Mouse (Mus musculus) urinary bladder, postnatal 10 days (tissue): Measurements from ENCODE around the gene Ndst2.

Experiments
- DNase-seq: peaks from one replicate; pipeline ENCODE4 v3.0.0; 2022; ENCODE audit warnings: low spot score

The Ndst2 gene

GRCm38 (mm10) chr14:20733952-20734774 is at the start of gene Ndst2:
Gene Ndst2, minus strand, starts transcription at chr14:20734562.
- peak; percentile 58 for DNase-seq

GRCm38 (mm10) chr14:20783526-20783925 is 49.2 kb upstream of the Ndst2 start:
- no peak for DNase-seq

- no peak for DNase-seq
Observed at GRCm38 (mm10) chr14:20782860-20783259, 48.5 kb upstream of the Ndst2 start.

- no peak for DNase-seq
Observed at GRCm38 (mm10) chr14:20780217-20780616, 45.9 kb upstream of the Ndst2 start.

GRCm38 (mm10) chr14:20778496-20778895 is 44.1 kb upstream of the Ndst2 start:
- no peak for DNase-seq

- DNase-seq, result no peak
Observed at GRCm38 (mm10) chr14:20775661-20776060, 41.3 kb upstream of the Ndst2 start.

GRCm38 (mm10) chr14:20773410-20773809 is 39.0 kb upstream of the Ndst2 start:
- no peak for DNase-seq

- DNase-seq, result no peak
Observed at GRCm38 (mm10) chr14:20772808-20773207, 38.4 kb upstream of the Ndst2 start.

GRCm38 (mm10) chr14:20771941-20772340 is 37.6 kb upstream of the Ndst2 start:
- DNase-seq, result no peak

GRCm38 (mm10) chr14:20768581-20768980 is 34.2 kb upstream of the Ndst2 start:
- no peak for DNase-seq

- no peak for DNase-seq
Observed at GRCm38 (mm10) chr14:20767936-20768335, 33.6 kb upstream of the Ndst2 start.

- peak; percentile 84 for DNase-seq
Observed at GRCm38 (mm10) chr14:20765642-20766258, 31.4 kb upstream of the Ndst2 start.

- DNase-seq, result no peak
Observed at GRCm38 (mm10) chr14:20764942-20765341, 30.6 kb upstream of the Ndst2 start.

- no peak for DNase-seq
Observed at GRCm38 (mm10) chr14:20758768-20759435, 24.5 kb upstream of the Ndst2 start.

GRCm38 (mm10) chr14:20757370-20757907 is 23.1 kb upstream of the Ndst2 start:
- DNase-seq, result no peak

GRCm38 (mm10) chr14:20753792-20754191 is 19.4 kb upstream of the Ndst2 start:
- no peak for DNase-seq

GRCm38 (mm10) chr14:20750503-20750902 is 16.1 kb upstream of the Ndst2 start:
- DNase-seq, result no peak

- no peak for DNase-seq
Observed at GRCm38 (mm10) chr14:20749494-20750051, 15.2 kb upstream of the Ndst2 start.

- DNase-seq, result no peak
Observed at GRCm38 (mm10) chr14:20748388-20748787, 14.0 kb upstream of the Ndst2 start.

GRCm38 (mm10) chr14:20746935-20747334 is 12.6 kb upstream of the Ndst2 start:
- no peak for DNase-seq

- no peak for DNase-seq
Observed at GRCm38 (mm10) chr14:20743614-20744013, 9.3 kb upstream of the Ndst2 start.

GRCm38 (mm10) chr14:20741301-20741700 is 6.9 kb upstream of the Ndst2 start:
- DNase-seq, result no peak
